Mouse (Mus musculus) cerebellum, adult 8-10 months (tissue): ENCODE data around the gene Stoml3.

Experiments used
- DNase-seq: peaks from one replicate; pipeline ENCODE4 v3.0.0; 2022

Stoml3 gene

DNA sequence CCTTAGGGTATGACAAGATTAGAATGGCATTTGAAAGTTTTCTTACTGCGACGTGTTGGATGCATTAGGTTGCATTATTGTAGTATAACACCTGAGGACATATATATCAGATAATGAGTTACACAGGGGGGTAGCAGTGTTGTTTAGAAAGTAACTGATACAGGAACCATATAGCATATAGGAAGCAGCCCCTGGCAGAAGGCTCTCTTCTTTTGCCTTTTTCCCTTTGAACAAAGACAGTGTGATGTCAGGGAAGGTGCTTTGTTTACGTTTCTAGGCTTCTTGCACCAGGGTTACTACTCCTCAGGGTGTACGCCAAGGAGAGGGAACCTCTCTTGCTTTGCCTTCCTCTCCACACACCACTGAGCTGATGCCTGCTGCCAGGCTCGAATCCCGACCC is at the start of gene Stoml3:
Gene Stoml3, plus strand, starts transcription at position 301 of the 400 bp plus-strand sequence.
- no peak for DNase-seq

DNA sequence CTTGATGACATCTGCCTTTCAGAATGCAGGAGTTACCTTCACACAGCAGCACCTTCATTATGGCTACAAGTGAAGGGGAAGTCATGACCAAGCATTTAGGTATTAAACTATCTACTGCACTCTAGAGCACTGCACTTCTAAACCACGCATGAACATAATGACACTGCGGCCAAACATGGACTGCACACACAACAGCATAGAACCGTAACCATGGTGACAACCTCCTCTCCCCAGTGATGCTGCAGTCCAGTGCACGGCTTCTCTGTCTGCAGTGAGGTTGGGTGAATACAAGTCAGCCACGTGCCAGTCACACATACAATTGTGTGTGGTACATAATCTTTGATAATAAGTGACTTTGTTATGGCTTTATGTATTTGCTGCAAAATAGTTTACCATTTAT is 42.9 kb upstream of the Stoml3 start:
- no peak for DNase-seq

- DNase-seq: no peak
Observed at GRCm38 (mm10) chr3:53446801-53447200, 41.7 kb upstream of the Stoml3 start.

DNA sequence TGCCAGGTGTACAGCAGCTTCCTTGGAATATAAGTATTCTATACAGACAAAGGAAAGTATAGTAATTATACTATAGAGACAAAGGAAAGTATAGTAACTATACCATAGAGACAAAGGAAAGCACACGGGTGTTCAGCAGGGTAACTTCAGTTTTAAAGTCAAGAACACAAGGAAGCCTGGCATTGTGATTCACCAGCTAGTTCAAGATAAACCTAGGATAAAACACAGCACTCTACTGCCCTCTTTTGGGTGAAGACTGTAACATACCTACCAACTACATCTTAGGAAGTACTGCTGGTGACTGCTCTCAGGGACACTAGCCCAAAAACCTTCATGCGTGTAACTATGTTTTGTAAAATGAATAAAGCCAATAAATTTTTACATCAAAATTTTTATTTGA is 40.2 kb upstream of the Stoml3 start:
- peak; percentile 73 for DNase-seq

GRCm38 (mm10) chr3:53450666-53451065 is 37.8 kb upstream of the Stoml3 start:
- peak; percentile 65 for DNase-seq

DNA sequence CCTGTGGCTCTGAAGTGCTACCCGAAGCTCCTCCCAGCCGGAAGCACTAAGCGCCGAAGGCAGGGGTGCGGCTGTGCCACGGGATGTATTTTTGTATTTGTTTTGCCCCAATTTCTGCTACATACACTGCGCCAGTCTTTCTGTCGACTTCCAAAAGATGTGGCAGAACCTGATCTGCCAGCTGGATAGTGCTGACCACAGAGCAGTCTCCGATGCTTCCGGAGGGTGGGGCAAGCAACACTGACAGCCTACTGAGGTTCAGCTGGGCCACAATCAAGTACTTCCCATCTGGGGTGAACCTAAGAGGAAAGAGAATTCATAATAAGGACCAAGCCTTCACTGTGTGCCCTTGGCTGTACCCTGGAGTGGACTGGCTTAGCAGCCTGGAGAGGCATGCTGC is 36.1 kb upstream of the Stoml3 start:
- DNase-seq: no peak

GRCm38 (mm10) chr3:53453346-53453745 is 35.1 kb upstream of the Stoml3 start:
- no peak for DNase-seq

DNA sequence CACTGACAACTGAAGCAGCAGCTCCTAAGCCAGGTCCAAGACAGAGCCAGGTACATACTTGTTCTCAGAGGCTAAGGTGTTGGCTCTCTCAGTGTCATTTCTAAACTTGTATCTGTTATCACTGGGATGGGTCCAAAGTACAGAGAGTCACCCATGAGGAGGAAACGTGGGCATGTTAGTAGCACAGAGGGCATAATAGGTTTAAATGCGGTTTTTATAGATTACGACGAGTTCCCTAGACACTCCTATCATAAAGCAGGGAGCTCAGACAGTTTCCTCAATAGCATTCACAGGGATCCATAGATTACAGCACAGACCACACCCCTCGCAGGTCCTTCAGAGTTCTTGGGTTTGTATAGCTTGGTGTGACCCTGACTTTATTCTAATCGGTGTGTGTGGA is 34.4 kb upstream of the Stoml3 start:
- DNase-seq: no peak

DNA sequence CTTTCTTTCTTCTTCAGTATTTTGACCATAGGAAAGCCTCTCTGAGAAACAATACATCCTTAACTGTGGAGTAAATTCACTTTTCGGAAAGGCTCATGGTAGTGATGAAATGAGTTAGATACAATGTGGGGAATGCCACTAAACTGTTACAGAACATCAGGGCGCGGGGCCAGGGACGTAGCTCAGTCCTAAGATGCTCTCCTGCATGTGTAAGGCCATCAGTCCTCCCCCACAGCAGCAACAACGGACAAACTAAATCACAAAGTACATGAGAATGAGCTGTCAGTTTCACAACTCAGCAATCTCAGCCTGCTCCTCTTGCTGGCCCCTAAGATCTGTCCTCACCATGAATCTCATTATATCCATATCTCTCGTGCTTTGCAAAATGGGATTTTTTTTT is 33.9 kb upstream of the Stoml3 start:
- no peak for DNase-seq

DNA sequence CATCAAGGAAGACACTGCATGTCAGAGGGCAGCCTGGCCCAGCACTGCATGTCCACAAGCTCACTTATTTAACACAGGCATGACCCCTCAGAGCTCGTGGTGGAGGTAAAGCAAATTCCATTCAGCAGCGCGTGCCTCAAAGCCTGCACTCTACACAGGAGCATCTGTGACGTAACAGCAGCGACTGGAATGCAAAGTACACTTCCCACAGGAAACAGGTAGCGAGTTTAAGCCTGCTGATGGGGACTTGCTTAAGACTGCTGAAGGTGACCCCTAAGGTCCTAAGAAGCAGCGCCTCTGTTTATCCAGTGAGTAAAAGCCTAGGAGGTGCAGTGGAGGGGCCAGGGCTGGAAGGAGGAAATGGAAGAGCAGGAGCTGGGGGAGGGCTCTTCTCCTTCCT is 33.5 kb upstream of the Stoml3 start:
- no peak for DNase-seq

DNA sequence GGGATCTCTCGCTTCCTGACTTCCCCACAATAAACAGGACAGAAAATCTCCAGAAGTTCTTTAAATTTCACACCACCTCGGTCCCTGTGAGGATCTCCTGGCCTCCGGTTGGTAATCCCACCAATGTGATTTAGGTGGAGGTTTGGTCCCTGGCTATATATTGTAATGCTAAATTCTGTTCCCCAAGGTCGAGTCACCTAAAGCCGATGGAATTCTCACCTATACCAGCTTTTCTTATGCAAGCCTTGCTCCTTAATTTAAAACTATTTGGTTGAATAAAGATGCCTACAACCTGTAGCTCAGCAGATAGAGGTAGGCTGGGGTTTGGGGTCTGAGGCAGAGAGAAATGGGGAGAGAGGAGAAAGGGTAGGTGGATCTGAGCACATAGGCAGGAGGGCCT is 30.7 kb upstream of the Stoml3 start:
- no peak for DNase-seq

GRCm38 (mm10) chr3:53460106-53460505 is 28.3 kb upstream of the Stoml3 start:
- DNase-seq: no peak

DNA sequence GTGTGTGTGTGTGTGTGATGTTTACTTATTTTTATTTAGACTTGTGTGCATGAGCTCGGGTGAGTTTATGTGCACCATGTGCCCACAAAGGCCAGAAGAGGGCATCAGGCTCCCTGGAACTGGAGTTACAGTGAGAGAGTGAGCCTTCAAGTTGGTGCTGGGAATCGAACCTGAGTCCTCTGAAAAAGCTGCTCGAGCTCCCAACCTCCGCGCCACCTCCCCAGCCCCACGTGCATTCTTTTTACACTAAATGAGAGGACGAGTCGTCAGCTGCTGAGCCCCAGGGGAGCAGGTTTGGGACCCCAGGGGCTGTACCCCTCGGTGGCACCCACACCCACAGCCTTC is 25.8 kb upstream of the Stoml3 start:
- DNase-seq: no peak

- DNase-seq: peak; percentile 93
Observed at GRCm38 (mm10) chr3:53463046-53463764, 25.2 kb upstream of the Stoml3 start, which contains the start of the genes Nhlrc3 and Proser1. Gene Nhlrc3, minus strand, starts transcription at chr3:53463332. Gene Proser1, plus strand, starts transcription at chr3:53463666.

- no peak for DNase-seq
Observed at GRCm38 (mm10) chr3:53463765-53464114, 24.7 kb upstream of the Stoml3 start.

DNA sequence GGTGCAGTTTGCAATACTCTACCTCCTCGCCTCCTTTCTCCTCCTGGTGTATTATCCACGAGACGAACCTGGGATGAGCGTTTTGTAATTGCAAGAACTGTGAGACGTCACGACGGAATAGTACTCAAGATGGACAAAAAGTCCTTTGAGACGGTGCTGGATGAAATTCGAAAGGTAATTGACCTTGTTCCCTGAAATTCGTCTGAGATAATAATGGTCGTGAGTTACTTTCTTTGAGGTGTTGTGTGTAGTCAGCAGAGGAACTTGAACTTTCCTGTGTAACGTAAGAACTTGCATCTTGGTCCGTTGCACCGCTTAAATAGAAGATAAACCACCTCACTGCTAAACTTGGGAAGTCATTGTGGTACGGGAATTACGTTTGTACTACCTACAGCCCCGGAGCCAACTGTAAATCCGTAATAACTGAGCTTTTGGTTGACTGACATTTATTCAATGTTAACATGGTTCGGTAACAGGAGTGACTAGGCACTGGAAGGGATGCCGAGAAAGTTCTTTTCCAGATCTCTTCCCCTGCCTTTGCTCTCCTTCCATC is 24.2 kb upstream of the Stoml3 start:
- no peak for DNase-seq

DNA sequence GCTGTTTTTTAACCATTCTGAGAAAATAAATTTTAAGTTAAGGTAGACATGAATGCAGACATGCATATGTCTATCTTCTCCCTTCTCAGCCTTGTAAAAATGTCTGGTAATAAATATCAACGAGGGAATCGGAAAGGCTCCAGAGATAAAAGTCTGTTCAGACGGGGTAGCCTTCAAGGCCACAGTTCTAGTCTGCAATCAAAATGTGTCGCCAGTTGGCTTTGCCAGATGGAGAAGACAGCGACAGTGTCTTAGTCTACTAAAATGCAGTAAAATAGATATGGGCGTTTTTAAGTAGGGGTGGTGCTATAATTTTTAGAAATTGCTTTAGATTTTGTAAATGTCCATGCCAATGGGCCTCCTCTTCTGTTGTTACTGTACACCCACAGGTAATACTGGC is 23.1 kb upstream of the Stoml3 start:
- no peak for DNase-seq

GRCm38 (mm10) chr3:53466481-53466880 is 22.0 kb upstream of the Stoml3 start:
- DNase-seq: no peak

GRCm38 (mm10) chr3:53467356-53467755 is 21.1 kb upstream of the Stoml3 start:
- DNase-seq: no peak

GRCm38 (mm10) chr3:53469650-53470049 is 18.8 kb upstream of the Stoml3 start:
- no peak for DNase-seq

DNA sequence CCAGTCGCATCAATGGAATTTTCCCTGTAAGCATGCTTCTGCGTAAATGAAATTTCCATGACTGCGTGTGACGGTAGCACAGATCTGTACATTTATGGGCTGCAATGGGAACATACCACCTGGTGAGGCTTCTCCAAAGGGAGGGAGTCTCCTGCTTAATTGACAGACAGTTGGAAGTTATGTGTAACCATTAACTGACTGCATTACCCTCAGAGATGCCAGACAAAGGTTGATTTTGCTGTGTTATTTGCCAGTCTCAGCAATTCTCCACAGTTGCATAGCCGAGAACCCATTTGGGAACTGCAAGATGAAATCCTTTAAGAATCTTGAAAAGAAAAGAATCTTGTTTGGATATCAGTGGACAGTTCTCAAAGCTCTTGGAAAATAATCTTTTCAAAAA is 16.4 kb upstream of the Stoml3 start:
- no peak for DNase-seq

- DNase-seq: no peak
Observed at GRCm38 (mm10) chr3:53474179-53474578, 14.3 kb upstream of the Stoml3 start.

- peak; percentile 44 for DNase-seq
Observed at GRCm38 (mm10) chr3:53475889-53476288, 12.6 kb upstream of the Stoml3 start.

GRCm38 (mm10) chr3:53477468-53477867 is 11.0 kb upstream of the Stoml3 start:
- DNase-seq: peak; percentile 38

GRCm38 (mm10) chr3:53478419-53479046 is 9.9 kb upstream of the Stoml3 start:
- DNase-seq: no peak
